Mouse (Mus musculus): Measurements from ENCODE around the gene Dlx4. TPM values are rescaled to one million over a fixed set of nuclear protein-coding genes. Genes with fewer than 3 reads are reported as not detected.

Gene Dlx4
- total and polyA plus RNA-seq, 2 experiments, result 0.29 TPM; not detected in 1

GRCm38 (mm10) chr11:95100393-95100792 lies 45.7 kb downstream of the Dlx4 start:
- WGBS, result 81% methylated on average over 3 of the region's 3 CpGs

DNA sequence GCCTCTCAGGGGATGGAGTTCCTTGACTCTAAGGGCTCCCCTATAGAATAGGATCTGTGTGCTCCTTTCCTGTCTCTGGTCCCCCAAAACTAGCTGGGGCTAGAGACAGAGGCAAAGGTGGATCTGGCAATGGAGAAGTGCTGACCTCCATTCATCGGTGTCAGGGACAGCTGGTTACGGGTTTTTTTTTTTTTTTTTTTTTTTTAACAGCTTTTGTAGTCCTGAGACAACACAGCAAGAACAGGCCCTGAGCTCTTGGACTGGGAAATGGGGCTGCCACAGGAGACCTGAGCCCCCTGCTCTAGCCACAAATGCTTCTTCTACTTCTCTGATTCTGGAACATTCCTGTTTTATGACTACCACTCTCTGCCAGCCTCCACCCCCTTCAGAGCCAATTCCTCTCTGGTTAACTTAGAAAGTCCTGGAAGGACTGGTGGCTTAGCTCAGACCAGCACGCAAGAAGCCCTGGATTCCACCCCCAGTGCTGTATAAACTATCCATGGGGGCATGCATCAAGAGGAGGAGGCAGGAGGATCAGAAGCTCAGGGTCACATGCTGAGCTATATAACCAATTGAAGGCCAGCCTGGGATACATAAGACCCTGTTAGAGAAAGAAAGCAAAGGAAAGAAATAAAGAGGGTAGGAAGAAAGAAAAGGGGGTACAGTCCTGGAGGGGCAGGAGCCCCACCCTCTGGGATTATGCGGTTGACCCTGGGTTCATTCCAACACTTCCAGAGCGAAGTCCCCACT lies 47.5 kb downstream of the Dlx4 start:
- no peaks in the 10 kb centered on the region for H3K36me3 ChIP-seq (ENCODE audit: control insufficient read depth, insufficient read depth, low read length)
- DNase-seq (ENCODE audit: extremely low read depth, low read depth, low spot score), result no peak
- H3K27ac ChIP-seq (replicated peaks; ENCODE audit: insufficient read depth, low read depth, low read length), result no peak overlapping the region
- H3K9ac ChIP-seq (ENCODE audit: low read depth, low read length), result no peak overlapping the region
- H3K79me2 ChIP-seq (ENCODE audit: control insufficient read depth, insufficient read depth, low read length), result no peaks in the 10 kb centered on the region
- TF ChIP-seq POLR2A (IDR thresholded peaks at IDR 0.05; ENCODE audit: extremely low read depth, insufficient read depth, low read length) (no peak), CTCF (IDR thresholded peaks at IDR 0.05; ENCODE audit: low read depth, low read length) (no peak)
- no peaks in the 10 kb centered on the region for H3K27me3 ChIP-seq (ENCODE audit: control insufficient read depth, insufficient read depth, low read length)
- no peaks in the 10 kb centered on the region; the same call in 1 of the 2 replicates for H3K4me1 ChIP-seq (ENCODE audit: control insufficient read depth, insufficient read depth, low read length)
- WGBS, result 88% methylated on average over 5 of the region's 5 CpGs
- H3K4me3 ChIP-seq (ENCODE audit: insufficient read depth, low read depth, low read length), result no peak overlapping the region

More at GRCm38 (mm10) chr11:95100393-95100792, 45.7 kb downstream of the Dlx4 start:
- no peaks in the 10 kb centered on the region; the same call in 1 of the 2 replicates for H3K4me1 ChIP-seq (ENCODE audit: control insufficient read depth, insufficient read depth, low read length)
- H3K27ac ChIP-seq (replicated peaks; ENCODE audit: insufficient read depth, low read depth, low read length), result no peak overlapping the region
- H3K9ac ChIP-seq (ENCODE audit: low read depth, low read length), result no peak overlapping the region
- H3K36me3 ChIP-seq (ENCODE audit: control insufficient read depth, insufficient read depth, low read length), result no peaks in the 10 kb centered on the region
- no peak overlapping the region for H3K4me3 ChIP-seq (ENCODE audit: insufficient read depth, low read depth, low read length)
- H3K27me3 ChIP-seq (ENCODE audit: control insufficient read depth, insufficient read depth, low read length), result no peaks in the 10 kb centered on the region
- H3K79me2 ChIP-seq (ENCODE audit: control insufficient read depth, insufficient read depth, low read length), result no peaks in the 10 kb centered on the region
- TF ChIP-seq POLR2A (IDR thresholded peaks at IDR 0.05; ENCODE audit: extremely low read depth, insufficient read depth, low read length), result no peak
- no peak for TF ChIP-seq CTCF (IDR thresholded peaks at IDR 0.05; ENCODE audit: low read depth, low read length)
- no peak for DNase-seq (ENCODE audit: extremely low read depth, low read depth, low spot score)

- WGBS, result 78% methylated on average over 6 of the region's 6 CpGs
- H3K4me1 ChIP-seq (ENCODE audit: control insufficient read depth, insufficient read depth, low read length), result no peaks in the 10 kb centered on the region; the same call in 1 of the 2 replicates
- DNase-seq (ENCODE audit: extremely low read depth, low read depth, low spot score), result no peak
- no peaks in the 10 kb centered on the region for H3K36me3 ChIP-seq (ENCODE audit: control insufficient read depth, insufficient read depth, low read length)
- no peak overlapping the region for H3K9ac ChIP-seq (ENCODE audit: low read depth, low read length)
- TF ChIP-seq POLR2A (IDR thresholded peaks at IDR 0.05; ENCODE audit: extremely low read depth, insufficient read depth, low read length), result no peak
- no peak for TF ChIP-seq CTCF (IDR thresholded peaks at IDR 0.05; ENCODE audit: low read depth, low read length)
- H3K4me3 ChIP-seq (ENCODE audit: insufficient read depth, low read depth, low read length), result no peak overlapping the region
- H3K79me2 ChIP-seq (ENCODE audit: control insufficient read depth, insufficient read depth, low read length), result no peaks in the 10 kb centered on the region
- no peaks in the 10 kb centered on the region for H3K27me3 ChIP-seq (ENCODE audit: control insufficient read depth, insufficient read depth, low read length)
- no peak overlapping the region for H3K27ac ChIP-seq (replicated peaks; ENCODE audit: insufficient read depth, low read depth, low read length)
Observed at GRCm38 (mm10) chr11:95097889-95098288, 48.2 kb downstream of the Dlx4 start.

GRCm38 (mm10) chr11:95096608-95097373 lies 49.3 kb downstream of the Dlx4 start:
- Histone ChIP-seq H3K27ac (replicated peaks; ENCODE audit: insufficient read depth, low read depth, low read length) (no peak overlapping the region), H3K4me1 (ENCODE audit: control insufficient read depth, insufficient read depth, low read length) (no peaks in the 10 kb centered on the region; the same call in 1 of the 2 replicates), H3K36me3 (ENCODE audit: control insufficient read depth, insufficient read depth, low read length) (no peaks in the 10 kb centered on the region), H3K79me2 (ENCODE audit: control insufficient read depth, insufficient read depth, low read length) (no peaks in the 10 kb centered on the region), H3K27me3 (ENCODE audit: control insufficient read depth, insufficient read depth, low read length) (no peaks in the 10 kb centered on the region), H3K9ac (ENCODE audit: low read depth, low read length) (no peak overlapping the region), H3K4me3 (ENCODE audit: insufficient read depth, low read depth, low read length) (no peak overlapping the region)
- TF ChIP-seq POLR2A (IDR thresholded peaks at IDR 0.05; ENCODE audit: extremely low read depth, insufficient read depth, low read length) (no peak), CTCF (IDR thresholded peaks at IDR 0.05; ENCODE audit: low read depth, low read length) (no peak)
- DNase-seq (ENCODE audit: extremely low read depth, low read depth, low spot score), result no peak
- WGBS, result 69% methylated on average over 4 of the region's 4 CpGs

DNA sequence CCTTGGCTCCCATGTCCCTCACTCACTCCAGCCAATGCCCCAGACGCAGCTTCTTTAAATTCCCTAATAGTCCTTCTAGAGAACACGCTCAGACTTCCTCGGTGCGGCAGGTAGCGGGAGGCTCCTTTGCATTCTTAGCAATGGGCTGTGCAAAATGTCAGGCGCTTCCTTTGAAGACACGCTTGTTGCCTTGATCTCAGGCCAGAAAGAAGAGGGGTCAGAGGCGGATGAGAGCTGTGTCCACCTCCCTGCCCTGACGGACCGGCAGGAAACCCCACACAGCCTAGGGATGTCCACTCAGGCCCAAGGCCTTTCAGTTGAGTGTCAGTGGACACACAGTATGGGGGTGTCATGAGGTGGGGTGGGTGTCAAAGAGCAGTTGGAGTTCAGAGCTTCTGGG lies 50.5 kb downstream of the Dlx4 start:
- TF ChIP-seq POLR2A (IDR thresholded peaks at IDR 0.05; ENCODE audit: extremely low read depth, insufficient read depth, low read length), result no peak
- TF ChIP-seq CTCF (IDR thresholded peaks at IDR 0.05; ENCODE audit: low read depth, low read length), result no peak
- Histone ChIP-seq H3K79me2 (ENCODE audit: control insufficient read depth, insufficient read depth, low read length) (no peaks in the 10 kb centered on the region), H3K27ac (replicated peaks; ENCODE audit: insufficient read depth, low read depth, low read length) (no peak overlapping the region), H3K27me3 (ENCODE audit: control insufficient read depth, insufficient read depth, low read length) (no peaks in the 10 kb centered on the region), H3K36me3 (ENCODE audit: control insufficient read depth, insufficient read depth, low read length) (no peaks in the 10 kb centered on the region), H3K9ac (ENCODE audit: low read depth, low read length) (no peak overlapping the region), H3K4me3 (ENCODE audit: insufficient read depth, low read depth, low read length) (no peak overlapping the region), H3K4me1 (ENCODE audit: control insufficient read depth, insufficient read depth, low read length) (no peaks in the 10 kb centered on the region)
- DNase-seq (ENCODE audit: extremely low read depth, low read depth, low spot score), result no peak
- 90% methylated on average over 10 of the region's 10 CpGs for WGBS
